Mouse (Mus musculus) liver, adult 2 months (tissue): ENCODE measurements around the gene Nkrf.

ENCODE experiments used
- CTCF ChIP-seq: fragments of 200-500 bp; IDR thresholded peaks from 2 replicates; pipeline ENCODE4 v1.5.1; 2011; ENCODE audit warnings: low read depth, low read length, control low read depth
- POLR2A ChIP-seq: fragments of 200-500 bp; IDR thresholded peaks from 2 replicates; pipeline ENCODE4 v1.6.1; 2011; ENCODE audit warnings: low read length, control low read depth; ENCODE audit not compliant: insufficient read depth; ENCODE audit errors: extremely low read depth

DNA sequence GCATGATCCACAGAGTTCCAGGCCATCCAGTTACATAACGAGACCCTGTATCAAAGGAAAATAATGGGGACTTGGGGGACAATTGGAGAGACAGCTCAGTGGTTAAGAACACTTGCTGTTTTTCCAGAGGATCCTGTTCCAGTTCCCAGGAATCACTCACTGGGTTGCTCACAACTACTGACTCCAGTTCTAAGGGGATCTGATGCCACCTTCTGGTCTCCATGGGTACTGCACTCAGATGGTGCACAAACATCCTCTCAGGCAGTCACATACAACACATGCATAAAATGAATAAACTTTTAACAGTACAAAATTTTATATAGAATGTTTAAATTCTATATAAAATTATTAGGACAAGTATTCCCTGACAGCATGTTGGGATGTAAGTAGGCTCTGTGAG, 18.0 kb downstream of the Nkrf start:
- 0 out of 2 replicates have a peak, but pooled peaks have one; percentile 11 for TF ChIP-seq CTCF
- no peak for TF ChIP-seq POLR2A
